Mouse (Mus musculus): ENCODE measurements around the gene Arvcf.

GRCm38 (mm10) chr16:18325741-18326140 lies 22.2 kb upstream of the Arvcf start:
- no peak for TF ChIP-seq CTCF (IDR thresholded peaks at IDR 0.05; ENCODE audit: insufficient read depth, low read length)
- no peak for TF ChIP-seq POLR2A (IDR thresholded peaks at IDR 0.05; ENCODE audit: borderline replicate concordance, extremely low read depth, low read depth, low read length)

Data from lung, adult 2 months (tissue).